Mouse (Mus musculus): ENCODE results near the gene Tnrc6c.

DNA sequence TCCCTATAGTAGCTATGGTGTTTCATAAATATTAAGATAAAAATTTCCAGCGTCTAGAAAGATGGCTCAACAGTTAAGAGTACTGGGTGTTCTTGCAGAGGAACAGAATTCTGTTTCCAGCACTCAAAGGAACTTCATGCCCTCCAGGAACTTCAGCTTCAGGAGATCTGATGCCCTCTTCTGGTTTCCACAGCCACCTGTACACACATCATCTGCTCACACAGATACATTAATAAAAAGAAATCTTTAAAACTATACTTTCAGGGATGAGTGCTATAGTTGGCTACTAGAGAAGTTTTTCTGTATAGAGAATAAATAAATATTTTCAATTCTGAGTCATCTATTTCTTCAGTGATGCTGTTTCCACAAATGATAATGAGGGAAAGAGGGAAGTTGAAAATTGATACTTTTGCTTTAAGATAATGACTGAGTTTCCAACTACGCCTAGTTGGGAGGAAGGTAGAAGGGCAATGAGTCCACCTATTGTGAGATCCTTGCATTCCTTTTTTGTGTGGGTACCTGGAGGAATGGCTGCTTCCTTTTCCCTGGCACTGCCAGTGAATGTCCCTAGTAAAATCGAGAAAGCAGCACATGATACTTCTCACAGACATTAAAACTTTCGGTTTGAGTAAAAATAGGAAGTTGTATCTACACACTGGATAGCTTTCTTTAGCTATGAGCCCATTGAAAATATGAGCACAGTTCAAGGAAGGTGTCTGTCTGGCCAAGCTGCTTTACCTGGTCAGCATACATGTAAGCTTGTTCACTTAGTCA, 9.1 kb downstream of the Tnrc6c start:
- TF ChIP-seq CTCF (IDR thresholded peaks at IDR 0.05) (no peak), EP300 (IDR thresholded peaks at IDR 0.05) (no peak)

Data from lung, postnatal 0 days (tissue).